Mouse (Mus musculus) heart, embryonic 11.5 days (tissue): ENCODE measurements around the gene Scgn. TPM values are rescaled to one million over a fixed set of nuclear protein-coding genes. Genes with fewer than 3 reads are reported as not detected.

Experiments used
- ATAC-seq: fragments of 200-750 bp; cut with Nextera tagmentation; replicated peaks from 2 replicates; pipeline ENCODE4 v1.8.0; 2017; ENCODE audit warnings: moderate library complexity; ENCODE audit not compliant: insufficient number of reproducible peaks, low FRiP score, low TSS enrichment
- H3K27ac ChIP-seq: fragments of 300-500 bp; sonication (generic); 2 replicates; pipeline ENCODE4 v1.5.1; 2014; ENCODE audit warnings: mild to moderate bottlenecking, low read depth, low read length
- H3K27me3 ChIP-seq: fragments of 300-500 bp; sonication (generic); 2 replicates; pipeline ENCODE4 v1.6.1; 2014; ENCODE audit warnings: mild to moderate bottlenecking, low read length, mixed read lengths; ENCODE audit not compliant: control insufficient read depth, insufficient read depth
- H3K36me3 ChIP-seq: fragments of 300-500 bp; sonication (generic); 2 replicates; pipeline ENCODE4 v1.6.1; 2014; ENCODE audit warnings: mild to moderate bottlenecking, low read length, moderate library complexity, mixed read lengths; ENCODE audit not compliant: control insufficient read depth, insufficient read depth
- H3K4me1 ChIP-seq: fragments of 300-500 bp; sonication (generic); 2 replicates; pipeline ENCODE4 v1.6.1; 2014; ENCODE audit warnings: low read length; ENCODE audit not compliant: control insufficient read depth, insufficient read depth
- H3K4me2 ChIP-seq: fragments of 300-500 bp; sonication (generic); 2 replicates; pipeline ENCODE4 v1.6.1; 2014; ENCODE audit warnings: mild to moderate bottlenecking, moderate library complexity
- H3K4me3 ChIP-seq: fragments of 300-500 bp; sonication (generic); 2 replicates; pipeline ENCODE4 v1.5.1; 2014; ENCODE audit warnings: low read depth, low read length
- H3K9ac ChIP-seq: fragments of 300-500 bp; sonication (generic); 2 replicates; pipeline ENCODE4 v1.6.1; 2014; ENCODE audit warnings: mild to moderate bottlenecking, low read depth, low read length, moderate library complexity
- H3K9me3 ChIP-seq: fragments of 300-500 bp; sonication (generic); replicated peaks from 2 replicates; pipeline ENCODE4 v1.6.1; 2016; ENCODE audit warnings: low read length; ENCODE audit not compliant: control insufficient read depth
- WGBS: fragments of 180-500 bp; shearing (Covaris S2); extraction: QIAGEN DNeasy Blood & Tissue Kit; methylation state at CpG from one replicate; pipeline ENCODE4 v1.1.7; 2014; ENCODE audit not compliant: insufficient replicate concordance; 5-methylcytosine and 5-hydroxymethylcytosine counted together
- polyA plus RNA-seq: library from polyadenylated mRNA; unstranded; fragments of >200 nt; fragmentation: Nextera tagmentation; extraction: Ambion mirVana; gene quantifications from 2 replicates; pipeline ENCODE4 v1.2.1, GENCODE M21; 2014

Scgn gene
- polyA plus RNA-seq, 1 experiment from 2014 or later, result not detected

- H3K9me3 ChIP-seq, result no peaks in the 10 kb centered on the region
- WGBS, result 63% methylated on average over 2 of the region's 2 CpGs
- H3K4me2 ChIP-seq, result no peak overlapping the region
- H3K27ac ChIP-seq, result no peak overlapping the region
- H3K9ac ChIP-seq, result no peak overlapping the region
- H3K36me3 ChIP-seq, result no peaks in the 10 kb centered on the region
- no peaks in the 10 kb centered on the region for H3K4me1 ChIP-seq
- ATAC-seq, result no peak
- H3K4me3 ChIP-seq, result no peak overlapping the region
- H3K27me3 ChIP-seq, result no peaks in the 10 kb centered on the region; the same call in 1 of the 2 replicates
These were observed 10.1 kb upstream of the Scgn start for GRCm38 (mm10) chr13:24001081-24001480.

- WGBS, result 60% methylated on average over 2 of the region's 2 CpGs
- ATAC-seq, result no peak
- H3K9ac ChIP-seq, result no peak overlapping the region
- no peaks in the 10 kb centered on the region for H3K4me1 ChIP-seq
- H3K36me3 ChIP-seq, result no peaks in the 10 kb centered on the region
- peaks cover 10% of the 10 kb centered on the region; the same call in 1 of the 2 replicates for H3K27me3 ChIP-seq
- no peak overlapping the region for H3K27ac ChIP-seq
- H3K9me3 ChIP-seq, result no peaks in the 10 kb centered on the region
- no peak overlapping the region for H3K4me3 ChIP-seq
- no peak overlapping the region for H3K4me2 ChIP-seq
These were observed 7.8 kb upstream of the Scgn start for GRCm38 (mm10) chr13:23998826-23999225.

- H3K9ac ChIP-seq, result no peak overlapping the region
- H3K4me1 ChIP-seq, result no peaks in the 10 kb centered on the region
- H3K27me3 ChIP-seq, result peaks cover 31% of the 10 kb centered on the region
- no peaks in the 10 kb centered on the region for H3K36me3 ChIP-seq
- no peaks in the 10 kb centered on the region for H3K9me3 ChIP-seq
- H3K4me3 ChIP-seq, result no peak overlapping the region
- ATAC-seq, result no peak
- H3K27ac ChIP-seq, result no peak overlapping the region
- no peak overlapping the region for H3K4me2 ChIP-seq
- 69% methylated on average over 3 of the region's 3 CpGs for WGBS
These were observed 3.7 kb upstream of the Scgn start for GRCm38 (mm10) chr13:23994756-23995155.

- no peak overlapping the region for H3K9ac ChIP-seq
- H3K4me3 ChIP-seq, result no peak overlapping the region
- H3K27me3 ChIP-seq, result peaks cover 31% of the 10 kb centered on the region
- WGBS, result 10% methylated on average over 9 of the region's 9 CpGs
- no peak overlapping the region for H3K27ac ChIP-seq
- H3K9me3 ChIP-seq, result no peaks in the 10 kb centered on the region
- no peak for ATAC-seq
- H3K4me2 ChIP-seq, result no peak overlapping the region
- no peaks in the 10 kb centered on the region for H3K36me3 ChIP-seq
- H3K4me1 ChIP-seq, result no peaks in the 10 kb centered on the region
These were observed 3.0 kb upstream of the Scgn start for GRCm38 (mm10) chr13:23994024-23994423.

- H3K9ac ChIP-seq, result no peak overlapping the region
- WGBS, result 39% methylated on average over 5 of the region's 5 CpGs
- H3K27ac ChIP-seq, result no peak overlapping the region
- ATAC-seq, result no peak
- peaks cover 33% of the 10 kb centered on the region for H3K27me3 ChIP-seq
- H3K9me3 ChIP-seq, result no peaks in the 10 kb centered on the region
- no peak overlapping the region for H3K4me2 ChIP-seq
- H3K4me3 ChIP-seq, result no peak overlapping the region
- no peaks in the 10 kb centered on the region for H3K36me3 ChIP-seq
- no peaks in the 10 kb centered on the region for H3K4me1 ChIP-seq
These were observed 563 bp downstream of the Scgn start for GRCm38 (mm10) chr13:23990451-23990850.

GRCm38 (mm10) chr13:23985130-23985529 lies 5.9 kb downstream of the Scgn start:
- H3K4me1 ChIP-seq, result no peaks in the 10 kb centered on the region
- WGBS, result 36% methylated on average over 3 of the region's 3 CpGs
- H3K9me3 ChIP-seq, result no peaks in the 10 kb centered on the region
- H3K27me3 ChIP-seq, result peaks cover 4% of the 10 kb centered on the region; the same call in 1 of the 2 replicates
- no peak overlapping the region for H3K4me3 ChIP-seq
- no peaks in the 10 kb centered on the region for H3K36me3 ChIP-seq
- ATAC-seq, result no peak
- H3K27ac ChIP-seq, result no peak overlapping the region
- no peak overlapping the region for H3K9ac ChIP-seq
- no peak overlapping the region for H3K4me2 ChIP-seq

- Histone ChIP-seq H3K4me2 (no peak overlapping the region), H3K4me1 (no peaks in the 10 kb centered on the region), H3K27me3 (no peaks in the 10 kb centered on the region), H3K36me3 (no peaks in the 10 kb centered on the region), H3K27ac (no peak overlapping the region), H3K9ac (no peak overlapping the region), H3K9me3 (no peaks in the 10 kb centered on the region), H3K4me3 (no peak overlapping the region)
- WGBS, result 57% methylated on average over 5 of the region's 5 CpGs
- ATAC-seq, result no peak
These were observed 18.7 kb downstream of the Scgn start for GRCm38 (mm10) chr13:23972271-23972670.

- 55% methylated on average over 2 of the region's 2 CpGs for WGBS
- H3K4me1 ChIP-seq, result no peaks in the 10 kb centered on the region
- no peak for ATAC-seq
- no peaks in the 10 kb centered on the region for H3K9me3 ChIP-seq
- H3K27me3 ChIP-seq, result no peaks in the 10 kb centered on the region
- H3K27ac ChIP-seq, result no peak overlapping the region
- no peaks in the 10 kb centered on the region for H3K36me3 ChIP-seq
- H3K4me3 ChIP-seq, result no peak overlapping the region
- H3K4me2 ChIP-seq, result no peak overlapping the region
- H3K9ac ChIP-seq, result no peak overlapping the region
These were observed 19.1 kb downstream of the Scgn start for GRCm38 (mm10) chr13:23971870-23972269.

- Histone ChIP-seq H3K27ac (no peak overlapping the region), H3K9me3 (no peaks in the 10 kb centered on the region), H3K9ac (no peak overlapping the region), H3K27me3 (no peaks in the 10 kb centered on the region), H3K4me1 (no peaks in the 10 kb centered on the region), H3K4me2 (no peak overlapping the region), H3K4me3 (no peak overlapping the region), H3K36me3 (no peaks in the 10 kb centered on the region)
- ATAC-seq, result no peak
- WGBS, result 66% methylated on average over 2 of the region's 2 CpGs
These were observed 26.1 kb downstream of the Scgn start for GRCm38 (mm10) chr13:23964909-23965308.
